Mouse (Mus musculus) embryo, embryonic 10.5 days (tissue): Measurements from ENCODE around the gene Olfr934.
A peak's percentile ranks its signal among the peaks of the same experiment; 100 is the strongest.

Experiments used
- DNase-seq: peaks from one replicate; pipeline ENCODE4 v3.0.0-alpha.2; 2015; ENCODE audit warnings: low spot score

Olfr934 gene

GRCm38 (mm10) chr9:38988215-38988614 lies at the start of gene Olfr934:
Gene Olfr934, minus strand, starts transcription at chr9:38988315.
- DNase-seq, result no peak

- no peak for DNase-seq
Measured at GRCm38 (mm10) chr9:39023277-39023676, 35.2 kb upstream of the Olfr934 start, which contains the start of gene Olfr146. Gene Olfr146, minus strand, starts transcription at chr9:39023377.

GRCm38 (mm10) chr9:38999583-38999982 lies 11.5 kb upstream of the Olfr934 start, which contains the start of gene Olfr935:
Gene Olfr935, minus strand, starts transcription at chr9:38999683.
- DNase-seq, result no peak

GRCm38 (mm10) chr9:38972013-38972412 lies 16.1 kb downstream of the Olfr934 start, which contains the start of gene Olfr933:
Gene Olfr933, plus strand, starts transcription at chr9:38972313.
- no peak for DNase-seq

- DNase-seq, result peak; percentile 51
Measured at GRCm38 (mm10) chr9:38954124-38954416, 34.0 kb downstream of the Olfr934 start.

- DNase-seq, result no peak
Measured at GRCm38 (mm10) chr9:38953401-38954123, 34.6 kb downstream of the Olfr934 start.
